Mouse (Mus musculus) heart, adult 8-10 months (tissue): Measurements from ENCODE around the gene Olfr522. TPM values are rescaled to one million over a fixed set of nuclear protein-coding genes. Genes with fewer than 3 reads are reported as not detected.
A peak's percentile ranks its signal among the peaks of the same experiment; 100 is the strongest.
"Not testable (repeated sequence)": the region's sequence is repeated elsewhere in the genome, so short reads cannot be mapped to it uniquely, and the experiment has no call there.

Experiments used
- DNase-seq: peaks from one replicate; pipeline ENCODE4 v3.0.0; 2022; ENCODE audit warnings: low spot score
- total RNA-seq, 4 experiments: library from RNA; stranded (reverse); gene quantifications; 2 replicates each; pipeline ENCODE4 v1.2.4; 2022

Gene Olfr522
- total RNA-seq, 4 experiments from 2014 or later: not detected

DNA sequence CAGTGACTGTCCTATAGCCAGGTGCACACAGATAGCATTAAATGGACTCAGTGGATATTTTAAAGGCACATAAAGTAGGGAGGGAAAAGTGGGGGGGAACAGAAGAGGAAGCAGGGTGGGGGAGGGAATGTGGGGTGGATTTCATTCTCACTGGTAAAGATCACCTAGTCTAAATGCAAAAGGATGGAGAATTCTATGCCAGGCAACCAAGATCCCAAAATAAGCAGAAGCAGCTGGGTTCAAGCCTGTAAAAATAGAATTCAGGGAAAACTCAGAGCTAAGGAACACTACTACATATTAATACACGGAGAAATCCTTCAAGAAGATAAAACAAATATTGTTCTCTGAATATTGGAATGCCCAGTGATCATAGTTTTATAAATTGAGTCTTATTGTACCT lies 3.4 kb upstream of the Olfr522 start:
- no peak for DNase-seq

DNA sequence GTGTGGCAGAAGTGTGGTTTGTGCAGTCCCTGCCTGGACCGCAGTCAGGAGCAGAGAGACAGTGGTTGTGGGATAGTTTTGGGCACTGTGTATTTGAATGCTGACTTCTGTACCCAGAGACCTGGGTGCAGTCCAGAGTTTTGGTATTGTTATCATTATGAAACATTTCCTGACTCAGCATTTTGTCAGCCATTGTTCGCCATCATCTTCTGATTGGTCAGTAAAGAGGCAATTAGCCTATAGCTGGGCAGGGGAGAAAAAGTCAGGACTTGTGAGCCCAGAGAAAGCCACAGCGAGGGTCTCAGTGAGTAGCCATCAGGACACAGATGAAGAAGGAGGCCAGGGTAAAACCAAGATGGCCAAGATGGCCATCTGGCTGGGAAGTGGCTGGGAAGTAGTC lies 4.2 kb downstream of the Olfr522 start:
- no peak for DNase-seq

DNA sequence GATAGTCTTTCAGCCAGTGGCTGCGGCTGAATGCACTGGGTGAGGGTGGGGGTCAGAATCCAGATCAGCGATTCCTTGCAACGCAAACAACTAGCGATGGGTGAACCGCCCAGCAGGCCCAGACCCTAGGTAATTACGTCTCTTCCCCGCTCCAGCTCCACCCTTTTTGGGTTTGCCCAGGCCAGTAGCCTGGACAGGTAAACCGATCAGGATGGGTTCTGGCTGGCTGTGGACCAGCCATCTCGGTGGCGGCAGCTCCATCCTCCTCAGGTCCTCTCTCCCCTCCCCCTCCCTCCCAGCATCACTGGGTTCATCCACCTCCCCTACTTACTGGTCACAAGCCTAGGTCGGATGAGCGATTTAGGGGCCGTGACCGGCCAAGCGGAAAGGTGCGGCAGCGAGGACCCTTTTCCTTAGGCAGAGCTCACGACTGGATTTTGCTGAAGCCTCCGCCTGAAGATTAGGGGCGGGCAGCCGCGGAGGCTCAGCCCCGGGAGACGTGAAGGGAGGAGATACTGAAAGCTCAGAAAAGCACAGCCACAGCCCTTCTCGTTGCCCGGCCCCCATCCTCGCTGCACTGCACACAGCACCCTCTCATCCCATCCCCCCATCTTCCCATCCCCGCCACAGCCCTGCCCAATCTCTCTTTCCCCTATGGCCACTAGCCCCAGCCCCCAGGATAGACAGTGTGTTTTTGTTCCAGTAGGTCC lies 10.2 kb downstream of the Olfr522 start, which contains the start of gene Sprn:
TSS of gene Sprn (minus strand) at position 660 of the 710 bp plus-strand sequence.
- DNase-seq: no peak

DNA sequence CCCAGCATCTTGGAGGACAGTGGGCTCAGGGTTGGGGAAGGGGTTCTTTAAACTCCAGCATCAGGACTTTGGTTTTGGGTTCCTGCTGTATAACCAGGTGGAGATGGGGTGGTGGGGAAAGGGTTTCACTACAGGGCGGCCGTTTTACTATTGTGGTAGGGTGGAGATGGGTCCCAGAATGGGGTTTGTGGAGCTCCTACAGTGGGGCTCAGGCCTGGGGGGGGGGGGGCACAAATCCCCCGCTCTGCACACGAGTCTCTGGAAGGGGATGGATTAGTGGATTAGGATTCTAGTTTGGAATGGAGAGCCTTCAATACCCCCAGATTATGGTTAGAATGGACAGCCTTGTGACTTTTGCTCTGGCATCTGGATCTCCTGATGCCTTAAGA lies 10.7 kb downstream of the Olfr522 start:
- DNase-seq: no peak

DNA sequence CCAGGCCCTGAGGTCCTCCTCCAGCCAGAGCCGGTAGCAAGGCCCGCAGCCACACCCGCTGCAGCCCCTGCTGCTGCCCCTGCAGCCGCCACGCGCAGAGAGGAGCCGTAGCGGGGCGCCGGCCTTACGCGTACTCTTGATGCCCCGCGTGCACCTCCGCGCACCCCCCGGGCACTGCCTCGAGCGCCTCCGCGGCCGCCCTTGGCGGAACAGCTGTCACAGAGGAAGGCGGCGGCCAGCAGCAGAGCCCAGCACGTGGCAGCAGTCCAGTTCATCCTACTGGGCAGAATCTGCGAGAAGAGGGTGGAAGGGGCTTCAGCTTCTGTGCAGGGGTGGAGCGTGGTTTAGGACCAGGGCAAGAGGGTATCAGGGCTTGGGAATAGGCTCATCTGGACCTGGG lies 11.2 kb downstream of the Olfr522 start:
- DNase-seq: no peak

DNA sequence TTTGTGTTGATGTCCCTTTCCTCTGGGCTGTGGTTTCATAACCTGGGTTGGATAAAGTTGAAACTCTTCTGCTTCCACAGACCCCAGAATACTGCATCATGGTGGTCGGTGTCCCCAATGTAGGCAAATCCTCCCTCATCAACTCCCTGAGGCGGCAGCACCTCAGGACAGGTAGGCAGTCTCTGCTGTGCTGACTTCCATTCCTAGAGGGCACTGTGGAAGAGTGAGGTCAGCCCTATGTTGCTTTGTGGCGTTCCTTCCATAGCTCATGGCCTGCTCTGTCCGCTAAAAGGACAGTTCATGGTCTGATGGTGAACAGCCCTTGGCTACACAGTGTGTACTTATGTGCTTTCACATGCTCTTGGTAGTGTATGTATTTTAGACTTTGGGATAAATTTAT lies 20.0 kb downstream of the Olfr522 start:
- DNase-seq: no peak

DNA sequence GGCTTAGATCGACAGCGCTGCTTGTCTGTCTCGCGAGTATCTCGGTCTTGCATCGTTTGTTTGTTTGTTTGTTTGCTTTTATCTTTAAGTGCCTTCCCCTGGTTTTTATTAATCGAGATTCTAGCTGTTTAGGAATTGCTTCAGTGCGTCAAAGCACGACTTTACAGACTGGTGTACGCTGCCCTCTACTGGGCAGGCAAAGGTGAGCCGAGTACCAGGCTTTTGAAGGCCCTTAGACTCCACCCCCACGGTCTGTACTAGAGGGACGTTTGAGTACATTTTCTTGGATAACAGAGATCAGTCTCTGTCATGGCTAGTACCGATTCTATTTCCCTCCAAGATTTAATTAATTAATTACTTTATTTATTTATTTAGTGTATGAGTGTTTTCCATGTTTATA lies 23.2 kb downstream of the Olfr522 start:
- DNase-seq: peak; percentile 69

DNA sequence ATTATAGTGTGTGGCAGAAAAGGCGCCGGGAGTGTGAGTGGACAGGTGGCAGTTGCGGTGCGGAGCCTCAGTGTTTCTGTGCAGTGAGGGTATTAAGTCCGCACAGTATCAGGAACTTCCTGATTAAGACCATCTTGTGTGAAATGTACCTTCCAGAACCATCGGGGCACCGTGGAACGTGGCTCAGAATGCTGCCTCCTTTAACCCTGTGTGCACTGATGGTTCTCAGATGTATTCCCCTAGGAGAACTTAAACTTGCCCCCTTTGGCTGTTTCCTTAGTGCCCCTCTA lies 26.6 kb downstream of the Olfr522 start:
- DNase-seq: no peak

DNA sequence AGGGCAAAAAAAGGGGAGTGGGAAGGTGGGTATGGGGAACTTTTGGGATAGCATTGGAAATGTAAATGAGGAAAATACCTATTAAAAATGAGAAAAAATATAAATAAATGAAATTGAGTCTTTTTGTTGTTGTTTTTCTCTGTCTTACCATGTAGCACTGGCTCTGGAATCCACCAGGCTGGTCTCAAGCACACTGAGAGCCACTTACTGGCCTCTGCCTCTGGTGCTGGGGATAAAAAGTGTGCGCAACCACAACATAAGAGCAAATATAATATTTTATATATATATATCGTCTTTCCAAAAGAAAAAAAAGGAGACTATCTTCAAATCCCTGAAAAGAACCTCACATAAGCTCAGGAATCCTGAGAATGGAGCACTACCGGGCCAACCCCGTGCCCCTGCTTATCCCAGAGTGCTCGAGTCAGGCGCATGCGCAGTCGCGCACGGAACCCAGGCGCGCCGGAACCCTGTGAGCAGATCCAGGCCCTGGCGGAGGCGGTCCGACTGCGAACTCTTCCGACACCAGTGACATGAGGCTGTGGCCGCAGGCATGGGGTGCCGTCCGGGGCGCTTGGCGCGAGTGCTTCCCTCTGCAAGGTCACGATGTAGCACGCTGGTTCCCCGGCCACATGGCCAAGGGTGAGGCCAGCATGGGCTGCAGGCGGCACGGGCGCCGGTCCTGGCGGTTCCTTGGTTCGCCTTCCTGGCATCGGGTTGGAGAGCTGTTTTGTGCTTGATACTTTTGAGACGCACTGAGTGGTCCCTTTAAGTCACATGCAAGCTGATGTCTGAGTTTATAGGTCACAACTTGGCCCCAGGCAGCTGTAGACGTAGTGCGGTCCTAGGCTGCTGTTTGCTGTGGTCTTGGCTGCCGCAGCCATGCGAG lies 27.2 kb downstream of the Olfr522 start, which contains the start of gene Mtg1:
TSS of gene Mtg1 (plus strand) at position 430 of the 886 bp plus-strand sequence.
- peak; percentile 95 for DNase-seq

DNA sequence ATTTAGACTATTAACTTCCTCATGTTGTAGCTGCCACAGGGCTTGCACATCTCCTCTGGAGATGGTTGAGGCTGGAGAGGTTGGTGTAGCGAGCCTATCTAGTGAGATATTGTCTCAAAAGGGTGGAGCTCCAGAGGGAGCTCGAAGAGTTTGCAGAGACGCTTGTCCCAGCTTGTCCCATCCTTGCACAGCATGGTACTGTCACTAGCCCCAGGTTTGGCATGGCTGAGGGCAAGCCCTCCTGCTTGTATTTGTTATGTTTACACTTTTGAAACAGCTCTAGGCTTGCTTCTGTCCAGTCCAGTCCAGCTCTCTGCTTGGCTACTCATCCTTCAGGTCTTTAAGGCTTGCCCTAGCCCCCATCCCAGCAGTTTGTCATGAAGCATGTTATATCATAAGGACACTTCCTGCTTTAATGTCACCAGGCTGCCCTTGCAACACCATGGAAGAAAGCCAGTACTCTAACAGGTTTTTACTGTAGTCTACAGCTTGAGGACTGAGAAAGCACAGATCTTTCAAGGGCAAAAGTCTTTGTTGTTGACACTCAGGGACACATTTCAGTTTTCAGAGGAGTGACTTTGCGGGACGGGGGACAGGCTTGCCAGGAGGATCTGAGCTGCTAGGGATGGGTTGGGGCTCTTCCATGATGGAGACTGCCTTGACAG lies 29.3 kb downstream of the Olfr522 start:
- no peak for DNase-seq

DNA sequence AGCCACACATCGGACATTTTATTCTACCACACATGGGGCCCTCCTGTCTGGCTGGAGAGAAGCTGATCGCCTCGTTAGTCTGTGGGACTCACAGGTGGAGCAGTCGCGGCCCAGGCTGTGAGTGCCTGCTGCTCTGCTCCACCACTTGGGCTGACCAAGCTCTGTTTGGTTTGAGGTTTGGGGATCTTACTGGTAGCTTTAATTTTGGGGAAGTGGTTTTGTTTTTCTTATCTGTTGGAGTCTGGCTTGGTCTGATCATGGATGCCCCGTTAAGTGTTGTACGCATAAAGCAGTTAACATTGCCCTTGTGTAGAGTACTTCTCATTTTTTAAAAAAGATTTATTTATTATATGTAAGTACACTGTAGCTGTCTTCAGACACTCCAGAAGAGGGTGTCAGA lies 30.5 kb downstream of the Olfr522 start:
- not testable (repeated sequence) for DNase-seq

DNA sequence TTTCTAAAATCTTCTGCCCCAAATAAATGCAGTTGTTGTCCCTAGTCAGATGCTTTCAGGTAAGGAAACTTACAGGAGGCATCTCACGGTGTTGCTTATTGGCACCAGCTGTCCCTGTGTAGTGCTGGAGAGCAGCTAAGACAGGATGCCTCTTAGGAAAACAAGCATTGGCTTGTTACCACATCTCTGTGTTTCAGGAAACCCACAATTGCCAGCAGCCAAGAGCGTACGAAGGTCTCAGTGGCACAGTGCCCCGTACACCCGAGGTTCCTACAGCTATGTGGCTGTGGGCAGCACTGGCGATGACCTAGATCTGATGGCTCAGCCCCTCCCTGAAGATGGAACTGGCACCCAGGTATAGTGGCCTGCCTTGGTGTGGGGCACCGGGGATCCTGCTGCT lies 32.4 kb downstream of the Olfr522 start:
- not testable (repeated sequence) for DNase-seq

DNA sequence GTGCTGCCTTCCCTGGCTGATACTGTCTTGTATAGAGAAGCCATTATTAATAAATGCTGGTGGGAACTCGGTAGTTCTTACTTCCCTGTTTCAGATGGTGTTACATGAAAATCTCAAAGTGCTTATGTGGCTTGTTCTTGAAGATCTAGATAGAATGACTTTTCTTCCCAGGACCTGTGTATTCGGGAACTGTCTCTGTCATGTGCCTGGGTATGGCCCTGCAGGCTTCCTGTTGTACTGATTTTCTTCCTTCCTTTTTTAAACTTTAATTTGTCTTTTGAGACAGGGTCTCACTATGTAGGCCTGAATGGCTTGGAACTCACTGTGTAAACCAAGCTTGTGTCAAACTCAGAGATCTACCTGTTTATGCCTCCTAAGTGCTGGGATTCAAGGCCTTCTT lies 36.7 kb downstream of the Olfr522 start:
- no peak for DNase-seq

DNA sequence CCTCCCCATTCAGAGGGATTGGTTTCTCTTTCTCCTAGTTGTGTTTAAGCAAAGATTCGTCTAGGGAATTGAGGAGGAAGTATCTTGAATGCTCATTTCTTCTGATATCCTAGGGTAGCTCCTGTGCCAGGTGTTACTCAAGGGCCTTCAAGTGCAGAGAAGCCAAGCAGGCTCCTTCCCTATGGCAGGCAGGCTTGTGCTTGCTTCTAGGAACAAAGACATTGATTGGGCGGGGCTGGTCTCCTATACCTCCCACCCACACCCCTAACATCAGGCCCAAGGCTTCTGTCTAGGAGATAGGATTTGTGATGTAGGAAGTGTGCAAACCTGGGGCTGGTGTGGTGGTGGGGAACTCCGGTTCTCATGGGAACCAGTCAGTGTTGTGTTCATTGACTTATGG lies 37.6 kb downstream of the Olfr522 start:
- no peak for DNase-seq

DNA sequence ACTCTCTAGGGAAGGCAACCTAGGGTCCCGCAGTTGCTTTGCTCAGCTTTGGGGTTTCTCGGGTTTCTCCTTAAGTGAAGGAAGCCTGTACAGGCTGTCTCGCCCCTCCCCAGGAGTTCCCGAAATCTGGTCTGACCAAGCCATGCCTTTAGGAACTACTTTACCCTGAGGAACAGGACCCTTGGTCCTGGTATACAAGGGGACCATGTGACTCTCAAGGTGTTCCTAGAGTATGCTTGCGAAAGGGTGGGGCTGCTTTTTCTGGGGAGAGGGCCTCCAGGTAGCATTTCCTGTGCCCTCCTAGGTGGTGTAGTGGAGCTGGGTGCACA lies 38.6 kb downstream of the Olfr522 start:
- no peak for DNase-seq

DNA sequence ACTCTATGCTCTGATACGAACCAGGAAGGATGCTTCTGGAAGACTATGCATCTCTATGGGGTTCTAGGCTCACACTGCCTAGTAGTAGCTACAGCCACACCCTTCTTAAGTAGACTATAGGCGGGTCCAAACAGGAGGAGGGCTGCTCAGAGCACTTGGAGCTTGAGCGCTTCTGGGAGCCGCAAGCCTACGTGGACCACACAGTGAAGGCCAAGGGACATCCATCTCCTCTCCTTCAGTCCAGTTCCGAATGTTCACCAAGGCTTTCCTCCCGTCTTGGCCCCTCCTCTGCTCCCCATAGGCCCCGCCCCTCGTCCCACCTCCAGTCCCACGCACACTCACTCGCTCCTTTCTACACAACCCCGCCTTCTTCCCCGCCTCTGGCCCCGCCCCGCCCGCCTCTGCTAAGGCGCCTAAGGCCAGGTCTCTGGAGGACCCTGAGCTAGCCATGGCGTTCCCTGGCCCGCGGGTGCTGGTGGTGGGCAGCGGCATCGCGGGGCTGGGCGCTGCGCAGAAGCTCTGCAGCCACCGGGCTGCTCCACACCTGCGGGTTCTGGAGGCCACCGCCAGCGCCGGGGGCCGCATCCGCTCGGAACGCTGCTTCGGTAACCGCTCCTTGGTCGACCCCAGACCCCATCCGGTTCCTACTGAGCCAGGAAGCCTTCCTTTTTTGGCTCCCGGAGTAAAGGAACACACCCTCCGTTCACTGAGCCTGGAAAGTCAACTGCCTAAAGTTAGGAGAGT lies 39.1 kb downstream of the Olfr522 start:
- peak; percentile 93 for DNase-seq

DNA sequence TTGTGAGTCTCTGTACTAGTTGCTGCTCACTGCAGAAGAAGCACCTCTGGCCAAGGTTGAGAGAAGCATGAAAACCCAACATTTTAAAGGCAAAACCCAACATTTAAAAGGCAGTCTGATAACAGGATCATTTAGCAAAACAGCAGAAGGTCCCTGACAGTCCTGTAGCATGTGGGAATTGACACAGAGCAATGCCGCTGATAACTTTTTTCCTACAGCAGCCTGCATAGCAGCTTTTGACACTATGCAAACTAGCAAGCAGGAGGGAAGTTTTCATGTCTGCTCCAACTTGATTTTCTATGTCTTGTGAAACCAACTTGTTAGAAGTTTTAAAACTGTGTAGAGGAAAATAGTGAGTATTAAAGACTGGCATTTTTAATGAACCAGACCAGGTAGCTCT lies 40.2 kb downstream of the Olfr522 start:
- no peak for DNase-seq

DNA sequence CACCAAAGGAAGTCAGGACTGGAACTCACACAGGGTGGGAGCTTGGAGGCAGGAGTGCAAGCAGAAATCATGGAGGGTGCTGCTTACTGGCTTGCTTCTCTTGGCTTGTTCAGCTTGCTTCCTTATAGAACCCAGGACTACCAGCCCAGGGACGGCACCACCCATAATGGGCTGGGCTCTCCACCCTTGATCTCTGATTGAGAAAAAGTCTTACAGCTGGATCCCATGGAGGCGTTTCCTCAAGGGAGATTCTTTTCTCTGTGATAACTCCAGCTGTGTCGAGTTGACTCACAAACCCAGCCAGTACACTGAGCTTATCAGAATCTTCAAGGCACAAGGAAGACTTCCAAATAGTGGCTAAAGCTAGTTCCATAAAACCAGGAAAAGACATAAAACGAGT lies 41.8 kb downstream of the Olfr522 start:
- DNase-seq: no peak

DNA sequence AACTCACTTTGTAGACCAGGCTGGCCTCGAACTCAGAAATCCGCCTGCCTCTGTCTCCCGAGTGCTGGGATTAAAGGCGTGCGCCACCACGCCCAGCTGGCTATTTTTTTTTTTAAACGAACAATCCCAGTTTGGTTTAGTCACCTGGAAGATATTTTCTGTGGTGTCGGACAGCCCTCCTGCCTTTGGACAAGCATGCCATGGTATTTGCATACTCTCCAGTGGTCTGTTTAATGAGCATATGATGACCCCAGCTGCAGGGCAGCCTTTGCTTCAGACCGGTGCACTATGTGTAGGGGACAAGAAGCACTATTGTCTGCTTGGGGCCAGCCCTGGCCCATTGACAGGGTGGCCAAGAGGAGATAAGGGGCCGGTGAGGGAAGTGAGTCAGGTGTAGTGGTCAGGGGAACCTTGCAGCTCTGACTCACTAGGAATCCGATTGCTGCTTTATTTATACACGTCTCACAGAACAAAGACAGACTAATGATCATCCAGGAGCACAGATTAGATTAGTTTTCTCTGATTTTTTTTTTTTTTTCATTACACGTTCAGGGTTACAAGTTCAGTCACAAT lies 43.1 kb downstream of the Olfr522 start:
- DNase-seq: no peak

DNA sequence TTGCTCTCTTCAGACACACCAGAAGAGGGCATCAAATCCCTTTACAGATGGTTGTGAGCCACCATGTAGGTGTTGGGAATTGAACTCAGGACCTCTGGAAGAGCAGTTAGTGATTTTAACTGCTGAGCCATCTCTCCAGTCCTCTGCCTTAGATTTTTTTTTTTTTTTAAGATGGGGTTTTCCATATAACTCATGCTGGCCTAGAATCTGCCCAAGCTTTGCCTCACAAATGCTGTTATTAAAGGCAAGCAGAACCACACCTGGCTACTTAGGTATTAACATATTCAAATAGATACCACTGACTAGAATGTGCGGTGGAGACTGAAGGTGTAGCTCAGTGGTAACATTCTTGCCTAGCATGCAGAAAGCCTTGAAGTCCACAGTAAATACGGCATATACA lies 44.1 kb downstream of the Olfr522 start:
- no peak for DNase-seq

DNA sequence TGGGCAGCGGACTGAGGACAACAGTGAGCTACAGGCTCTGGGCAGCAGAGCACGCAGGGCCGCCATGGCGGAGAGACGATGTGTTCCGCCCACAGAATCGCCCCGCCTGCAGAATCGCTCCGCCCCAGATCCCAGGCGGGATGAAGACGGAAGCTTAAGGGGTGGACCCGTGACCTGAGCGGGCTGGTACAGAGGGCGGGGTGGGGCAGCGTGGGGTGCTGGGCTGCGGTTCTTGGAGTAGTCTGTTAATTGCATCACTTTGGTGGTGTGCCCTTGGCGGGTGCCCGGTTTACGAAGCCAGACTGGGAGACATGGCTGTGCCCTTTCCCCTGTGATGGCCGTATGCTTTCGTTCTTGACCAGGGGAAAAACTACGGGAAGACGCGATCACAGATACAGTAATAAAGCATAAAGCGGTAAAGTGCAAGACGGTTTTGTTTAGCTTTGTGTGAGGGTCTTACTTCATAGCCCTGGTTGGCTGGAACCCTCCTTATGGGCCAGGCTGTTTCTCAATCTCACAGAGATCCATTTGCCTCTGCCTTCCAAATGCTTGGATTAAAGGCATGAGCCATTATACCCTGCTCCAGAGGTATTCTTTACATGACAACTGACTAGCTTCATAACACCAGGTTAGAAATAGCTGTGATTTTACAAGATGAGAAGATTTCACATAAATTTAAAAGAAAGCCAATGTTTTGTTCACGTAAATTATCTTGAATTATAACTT lies 48.1 kb downstream of the Olfr522 start, which contains the start of gene Echs1:
TSS of gene Echs1 (minus strand) at position 148 of the 726 bp plus-strand sequence.
- peak; percentile 93 for DNase-seq
